Mouse (Mus musculus) myocyte (in vitro differentiated cells): ENCODE measurements around the gene Gnpda2. TPM values are rescaled to one million over a fixed set of nuclear protein-coding genes. Genes with fewer than 3 reads are reported as not detected.

Source experiments
- H3K27me3 ChIP-seq: one replicate; pipeline ENCODE4 v1.6.1; 2011; ENCODE audit not compliant: control insufficient read depth, insufficient read depth, insufficient read length
- H3K36me3 ChIP-seq: one replicate; pipeline ENCODE4 v1.6.1; 2011; ENCODE audit not compliant: control insufficient read depth, insufficient read depth
- H3K4me2 ChIP-seq: one replicate; pipeline ENCODE4 v1.6.1; 2011; ENCODE audit warnings: low read depth, control low read depth
- H3K4me3 ChIP-seq: one replicate; pipeline ENCODE4 v1.5.1; 2011; ENCODE audit warnings: mild to moderate bottlenecking, control low read depth, moderate library complexity
- H3K79me2 ChIP-seq: one replicate; pipeline ENCODE4 v1.6.1; 2011; ENCODE audit not compliant: control insufficient read depth, insufficient read depth
- H3ac ChIP-seq: one replicate; pipeline ENCODE4 v1.6.1; 2011; ENCODE audit not compliant: control insufficient read depth, insufficient read length
- CEBPB ChIP-seq: IDR thresholded peaks from 2 replicates; pipeline ENCODE4 v1.6.1; 2011; ENCODE audit warnings: mild to moderate bottlenecking, moderate library complexity; ENCODE audit not compliant: poor library complexity, insufficient read depth, severe bottlenecking
- E2F4 ChIP-seq: IDR thresholded peaks from one replicate; pipeline ENCODE4 v1.6.1; 2011; ENCODE audit warnings: mild to moderate bottlenecking, control low read depth, moderate library complexity; ENCODE audit not compliant: insufficient read depth
- MAX ChIP-seq: IDR thresholded peaks from one replicate; pipeline ENCODE4 v1.6.1; 2011; ENCODE audit warnings: low read depth, mild to moderate bottlenecking, control low read depth
- MYOD1 ChIP-seq, 3 experiments: IDR thresholded peaks; one replicate each; pipeline ENCODE4 v1.6.1; 2011; ENCODE audit warnings: control low read depth in 2 of 3, low read depth in 2 of 3, mild to moderate bottlenecking in 2 of 3, moderate library complexity in 1 of 3; ENCODE audit not compliant: insufficient read length in 2 of 3, control insufficient read depth in 1 of 3
- MYOG ChIP-seq, 3 experiments: IDR thresholded peaks; one replicate each; pipeline ENCODE4 v1.6.1; 2011; ENCODE audit warnings: control low read depth in 2 of 3, low read depth in 2 of 3, mild to moderate bottlenecking in 2 of 3; ENCODE audit not compliant: insufficient read length in 2 of 3, control insufficient read depth in 1 of 3, insufficient read depth in 1 of 3
- POLR2A ChIP-seq: IDR thresholded peaks from one replicate; pipeline ENCODE4 v1.6.1; 2011; ENCODE audit warnings: low read depth, mild to moderate bottlenecking, control low read depth, moderate library complexity; ENCODE audit not compliant: insufficient read length
- POLR2AphosphoS2 ChIP-seq: IDR thresholded peaks from one replicate; pipeline ENCODE4 v1.6.1; 2011; ENCODE audit warnings: low read depth, control low read depth; ENCODE audit not compliant: insufficient read length
- REST ChIP-seq: IDR thresholded peaks from one replicate; pipeline ENCODE4 v1.6.1; 2011; ENCODE audit warnings: mild to moderate bottlenecking, control low read depth, moderate library complexity; ENCODE audit not compliant: insufficient read depth, insufficient read length
- SRF ChIP-seq: IDR thresholded peaks from one replicate; pipeline ENCODE4 v1.6.1; 2011; ENCODE audit warnings: low read depth; ENCODE audit not compliant: control insufficient read depth, insufficient read length
- TCF12 ChIP-seq: IDR thresholded peaks from one replicate; pipeline ENCODE4 v1.6.1; 2011; ENCODE audit warnings: mild to moderate bottlenecking, control low read depth; ENCODE audit not compliant: poor library complexity, insufficient read depth, severe bottlenecking
- TCF3 ChIP-seq: IDR thresholded peaks from one replicate; pipeline ENCODE4 v1.6.1; 2011; ENCODE audit warnings: low read depth, control low read depth; ENCODE audit not compliant: insufficient read length
- USF1 ChIP-seq: IDR thresholded peaks from one replicate; pipeline ENCODE4 v1.6.1; 2011; ENCODE audit warnings: low read depth, mild to moderate bottlenecking, control low read depth, moderate library complexity
- polyA plus RNA-seq: library from polyadenylated mRNA; unstranded; fragments of >200 nt; fragmentation: generic; extraction: Trizol; gene quantifications from one replicate; pipeline ENCODE4 v1.2.1, GENCODE M21; 2012; ENCODE audit warnings: missing spikeins

Gene Gnpda2
- polyA plus RNA-seq, 1 experiment, result 2.6 TPM

DNA sequence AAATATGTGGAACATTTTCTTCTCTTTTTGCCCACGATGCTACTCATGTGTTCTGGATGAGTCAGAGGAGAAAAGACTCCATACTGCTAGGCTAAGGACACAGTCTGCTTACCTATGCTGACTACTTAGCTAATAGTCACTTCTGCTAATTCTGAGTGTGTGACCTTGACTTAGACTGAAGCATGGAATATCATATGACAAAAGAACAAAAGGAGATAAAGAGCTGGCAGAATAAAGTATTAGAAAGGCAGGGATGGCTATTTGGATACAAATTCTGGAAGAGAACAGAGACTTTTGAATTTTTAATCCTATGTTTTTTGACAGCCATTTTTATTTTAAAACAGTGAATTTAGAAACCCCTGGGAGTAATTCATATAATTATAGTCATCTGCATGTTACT lies 50.5 kb downstream of the Gnpda2 start:
- H3K27me3 ChIP-seq, result no peaks in the 10 kb centered on the region
- H3K79me2 ChIP-seq, result no peaks in the 10 kb centered on the region
- TF ChIP-seq TCF3 (no peak), REST (no peak), CEBPB (no peak), USF1 (no peak), MYOD1 (IDR thresholded peaks at IDR 0.05; ENCODE audit: control insufficient read depth in 1 of 3, insufficient read length in 2 of 3, low read depth in 2 of 3) (no peak), E2F4 (no peak), SRF (no peak), MAX (no peak)
- no peak overlapping the region for H3ac ChIP-seq
- H3K4me2 ChIP-seq, result peak overlapping the region; percentile 63
- H3K4me3 ChIP-seq, result no peak overlapping the region
- H3K36me3 ChIP-seq, result no peaks in the 10 kb centered on the region

DNA sequence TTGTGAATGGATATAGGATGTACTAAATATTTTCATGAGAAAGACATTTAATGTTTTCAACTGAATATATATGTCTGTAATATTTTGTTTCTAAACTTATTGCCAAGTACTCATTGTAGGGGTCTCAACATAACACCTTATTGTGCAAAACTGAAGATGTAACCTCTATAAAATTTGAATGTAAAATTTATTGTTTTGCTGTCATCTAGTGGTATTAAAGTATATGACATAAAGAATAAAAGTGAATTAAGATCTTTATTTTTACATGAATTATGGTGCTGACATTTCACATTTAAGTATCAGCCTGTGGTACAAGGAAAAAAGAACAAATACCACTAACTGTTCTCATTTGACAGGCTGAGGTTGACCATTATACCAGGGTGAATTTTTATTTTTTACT lies 68.2 kb downstream of the Gnpda2 start:
- no peak overlapping the region for H3K4me3 ChIP-seq
- no peak overlapping the region for H3ac ChIP-seq
- H3K79me2 ChIP-seq, result no peaks in the 10 kb centered on the region
- TF ChIP-seq SRF (no peak), MYOD1 (IDR thresholded peaks at IDR 0.05; ENCODE audit: control insufficient read depth in 1 of 3, insufficient read length in 2 of 3, low read depth in 2 of 3) (no peak), E2F4 (no peak), MYOG (IDR thresholded peaks at IDR 0.05; ENCODE audit: control insufficient read depth in 1 of 3, insufficient read depth in 1 of 3, insufficient read length in 2 of 3, low read depth in 2 of 3) (no peak), POLR2AphosphoS2 (no peak), REST (no peak), TCF3 (no peak), USF1 (no peak), TCF12 (no peak), MAX (no peak), CEBPB (no peak), POLR2A (no peak)
- H3K4me2 ChIP-seq, result no peak overlapping the region
- H3K27me3 ChIP-seq, result no peaks in the 10 kb centered on the region
- no peaks in the 10 kb centered on the region for H3K36me3 ChIP-seq

Other genes with a start within 250 kb of the Gnpda2 start
- 0.77 TPM for gene Yipf7, start 49.7 kb downstream of the Gnpda2 start, polyA plus RNA-seq
- gene Guf1, start 35.4 kb downstream of the Gnpda2 start, polyA plus RNA-seq, result 3.6 TPM